Mouse (Mus musculus): ENCODE measurements around the gene Scn4b. TPM values are rescaled to one million over a fixed set of nuclear protein-coding genes. Genes with fewer than 3 reads are reported as not detected.

Gene Scn4b
- total RNA-seq, 2 experiments from 2014 or later = 2.4 to 2.7 TPM

GRCm38 (mm10) chr9:45125211-45125610 is 13.0 kb upstream of the Scn4b start:
- no peak for DNase-seq (ENCODE audit: low spot score in 2 of 2)

DNA sequence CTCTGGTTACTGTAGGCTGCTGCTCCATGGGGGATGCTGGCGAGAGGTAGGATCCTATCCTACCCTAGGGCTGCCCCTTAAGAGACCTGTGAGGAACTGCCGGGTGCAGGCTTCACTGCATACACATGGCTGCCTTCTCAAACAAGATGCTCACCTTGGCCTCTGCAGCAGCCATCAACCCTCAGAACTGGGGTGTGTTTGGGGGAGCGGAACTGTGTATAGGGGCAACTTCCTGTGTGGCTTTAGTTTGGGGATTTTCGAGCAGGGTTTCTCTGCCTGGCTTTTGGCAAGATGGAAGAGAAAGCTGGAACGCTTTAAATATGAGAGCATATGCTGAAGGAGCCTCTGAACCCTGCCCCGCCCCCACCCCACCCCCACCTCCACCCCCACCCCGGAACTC is 11.3 kb upstream of the Scn4b start:
- no peak for DNase-seq (ENCODE audit: low spot score in 2 of 2)

DNA sequence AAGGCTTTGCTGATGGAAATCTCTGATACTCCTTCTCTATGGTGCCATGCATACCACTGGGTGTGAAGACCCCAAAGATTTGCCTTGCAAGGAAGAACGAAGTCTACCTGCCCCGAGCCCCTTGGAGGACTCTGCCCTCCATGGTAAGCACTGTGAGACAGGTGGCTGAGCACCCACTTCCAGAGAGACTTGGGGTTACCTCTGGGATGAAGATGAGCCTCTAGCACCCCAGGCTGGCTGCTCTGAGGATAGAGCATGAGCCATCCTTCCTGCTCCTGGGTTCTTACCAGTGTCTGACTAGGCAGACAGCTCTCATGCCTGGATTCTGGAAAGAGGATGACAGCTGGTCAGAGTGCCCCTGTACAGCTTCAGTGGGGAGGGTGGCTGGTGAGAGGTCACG is 8.1 kb upstream of the Scn4b start:
- no peak for DNase-seq (ENCODE audit: low spot score in 2 of 2)

GRCm38 (mm10) chr9:45133484-45134310 is 4.5 kb upstream of the Scn4b start:
- peak; percentile 39 to 54 for DNase-seq (ENCODE audit: low spot score in 2 of 2)

GRCm38 (mm10) chr9:45136442-45137169 is 1.6 kb upstream of the Scn4b start:
- DNase-seq (ENCODE audit: low spot score in 2 of 2) = no peak

- no peak for DNase-seq (ENCODE audit: low spot score in 2 of 2)
Observed at GRCm38 (mm10) chr9:45139082-45139481, 887 bp downstream of the Scn4b start.

DNA sequence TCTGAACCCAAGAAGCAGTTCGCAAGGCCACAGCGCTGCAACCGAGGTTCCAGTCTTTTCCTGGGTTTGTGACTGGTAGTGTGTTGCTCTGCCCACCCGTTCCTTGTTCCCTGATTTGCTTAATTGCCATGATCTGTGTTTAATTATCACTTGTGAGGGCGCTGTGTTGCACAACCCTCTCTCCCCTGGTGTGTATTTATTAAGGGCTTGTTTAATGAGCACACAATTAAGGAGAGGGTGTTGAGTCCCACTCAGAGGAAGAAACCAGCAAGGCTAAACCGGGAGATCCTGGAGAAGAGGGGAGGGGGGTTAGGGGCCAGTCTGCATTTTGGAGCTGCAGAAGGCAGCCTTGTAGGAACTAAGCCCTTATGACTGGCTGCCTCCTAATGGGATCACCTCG is 2.8 kb downstream of the Scn4b start:
- DNase-seq (ENCODE audit: low spot score in 2 of 2) = no peak

DNA sequence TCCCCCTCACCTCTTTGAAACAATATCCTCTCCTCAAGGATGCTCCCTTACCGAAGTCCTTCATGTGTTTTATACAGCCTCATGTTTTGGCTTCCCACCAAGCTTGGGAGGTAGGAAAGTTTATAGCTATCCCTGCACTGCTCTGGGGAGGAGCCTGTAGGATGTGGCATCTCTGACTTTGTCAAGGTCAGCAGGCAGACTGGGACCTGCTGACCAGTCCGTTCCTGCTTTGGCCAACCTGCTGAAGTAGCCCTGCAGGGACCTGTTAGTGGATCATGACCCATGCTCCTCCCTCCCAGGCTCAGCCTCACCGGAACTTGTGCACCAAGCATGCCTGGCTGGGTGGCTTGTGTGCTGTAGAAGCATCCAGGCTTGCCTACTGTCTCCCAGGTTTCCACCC is 4.5 kb downstream of the Scn4b start:
- no peak for DNase-seq (ENCODE audit: low spot score in 2 of 2)

GRCm38 (mm10) chr9:45145533-45146266 is 7.5 kb downstream of the Scn4b start:
- DNase-seq (ENCODE audit: low spot score in 2 of 2) = peak; percentile 18 to 22

- DNase-seq (ENCODE audit: low spot score in 2 of 2) = peak; percentile 88
Observed at GRCm38 (mm10) chr9:45146267-45146597, 8.0 kb downstream of the Scn4b start.

- DNase-seq (ENCODE audit: low spot score in 2 of 2) = no peak
Observed at GRCm38 (mm10) chr9:45150933-45151332, 12.7 kb downstream of the Scn4b start.

DNA sequence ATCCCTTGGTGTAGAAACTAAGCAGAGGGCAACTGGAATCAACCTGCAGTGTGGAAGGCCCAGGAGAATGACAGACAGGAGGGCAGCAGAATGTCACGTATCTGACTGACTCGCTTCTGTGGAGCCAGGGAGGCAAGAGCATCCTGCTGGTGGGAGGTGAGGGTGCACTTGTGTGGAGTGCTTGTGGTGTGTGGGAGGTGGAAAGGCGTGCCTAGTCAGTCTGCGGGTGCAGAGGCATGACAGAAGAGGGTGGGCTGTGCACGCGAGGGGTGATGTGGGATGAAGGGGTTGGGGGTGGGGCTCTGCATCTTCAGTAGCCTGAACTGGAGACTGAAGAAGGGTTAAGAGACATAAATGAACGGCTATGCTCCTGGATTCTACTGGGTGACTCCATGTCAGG is 15.2 kb downstream of the Scn4b start:
- no peak for DNase-seq (ENCODE audit: low spot score in 2 of 2)

GRCm38 (mm10) chr9:45167903-45168302 is 29.7 kb downstream of the Scn4b start:
- no peak for DNase-seq (ENCODE audit: low spot score in 2 of 2)

GRCm38 (mm10) chr9:45170150-45170549 is 32.0 kb downstream of the Scn4b start:
- DNase-seq (ENCODE audit: low spot score in 2 of 2) = no peak

- no peak for DNase-seq (ENCODE audit: low spot score in 2 of 2)
Observed at GRCm38 (mm10) chr9:45171073-45171610, 32.9 kb downstream of the Scn4b start.

DNA sequence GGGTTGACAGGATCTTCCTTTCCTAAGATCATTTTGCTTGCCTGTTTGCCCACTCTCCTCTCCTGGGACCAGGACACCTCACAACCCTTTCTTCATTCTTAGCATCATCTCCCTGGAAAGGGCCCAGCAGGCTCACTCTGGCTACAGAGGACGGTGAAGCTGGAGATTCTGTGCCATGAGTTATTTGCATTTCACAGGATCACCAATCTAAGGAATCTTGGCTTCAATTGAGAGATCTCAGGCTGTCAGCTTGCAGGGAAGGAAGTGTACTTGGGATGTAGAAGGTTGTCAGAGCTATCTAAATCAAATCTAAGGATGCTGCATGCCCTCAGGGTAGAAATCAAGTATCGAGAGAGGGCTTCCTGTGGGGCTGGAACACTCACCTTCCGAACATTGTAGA is 35.3 kb downstream of the Scn4b start:
- DNase-seq (ENCODE audit: low spot score in 2 of 2) = no peak

DNA sequence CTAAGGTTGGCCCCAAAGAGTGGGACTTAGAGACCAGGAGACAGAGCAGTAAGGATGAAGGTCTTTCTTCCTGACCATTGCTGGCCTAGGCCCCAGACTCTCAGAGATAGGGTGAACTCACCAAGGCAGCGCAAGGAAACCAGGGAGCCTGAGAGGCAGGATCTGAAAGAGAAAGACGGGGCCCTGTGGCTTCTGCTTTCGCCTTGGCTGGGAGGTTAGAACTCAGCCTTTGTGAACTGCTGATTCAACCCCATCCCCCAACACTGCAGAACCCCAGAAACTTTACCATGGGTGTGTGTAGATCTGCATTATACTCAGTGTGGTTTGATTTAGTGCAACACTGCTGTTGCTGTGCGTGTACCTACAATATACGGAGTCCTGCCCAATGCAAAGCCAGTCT is 41.1 kb downstream of the Scn4b start:
- DNase-seq (ENCODE audit: low spot score in 2 of 2) = no peak

GRCm38 (mm10) chr9:45181770-45182169 is 43.6 kb downstream of the Scn4b start, which contains the start of gene BC049352:
TSS of gene BC049352 (plus strand) at chr9:45182007.
- DNase-seq (ENCODE audit: low spot score in 2 of 2) = no peak

GRCm38 (mm10) chr9:45182521-45182920 is 44.3 kb downstream of the Scn4b start:
- DNase-seq (ENCODE audit: low spot score in 2 of 2) = no peak

DNA sequence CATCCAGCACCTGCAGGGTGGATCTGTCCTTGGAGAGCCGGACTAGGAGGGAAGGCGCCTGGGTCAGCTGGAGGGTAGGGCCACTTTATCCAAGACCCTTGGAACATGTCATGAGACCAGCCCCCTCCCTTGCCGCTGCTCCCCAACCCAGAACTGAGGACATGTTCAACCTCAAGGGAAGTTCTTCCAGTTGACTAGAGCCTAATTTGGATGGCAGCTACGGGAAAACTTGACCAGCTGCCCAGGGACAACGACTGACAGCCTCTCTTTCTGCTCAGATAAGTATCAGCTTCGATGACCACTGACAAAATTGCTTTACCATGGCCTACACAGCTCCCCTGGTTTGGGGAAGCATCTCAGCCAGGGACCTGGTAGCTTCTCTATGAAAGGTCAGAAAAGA is 45.1 kb downstream of the Scn4b start:
- no peak for DNase-seq (ENCODE audit: low spot score in 2 of 2)

DNA sequence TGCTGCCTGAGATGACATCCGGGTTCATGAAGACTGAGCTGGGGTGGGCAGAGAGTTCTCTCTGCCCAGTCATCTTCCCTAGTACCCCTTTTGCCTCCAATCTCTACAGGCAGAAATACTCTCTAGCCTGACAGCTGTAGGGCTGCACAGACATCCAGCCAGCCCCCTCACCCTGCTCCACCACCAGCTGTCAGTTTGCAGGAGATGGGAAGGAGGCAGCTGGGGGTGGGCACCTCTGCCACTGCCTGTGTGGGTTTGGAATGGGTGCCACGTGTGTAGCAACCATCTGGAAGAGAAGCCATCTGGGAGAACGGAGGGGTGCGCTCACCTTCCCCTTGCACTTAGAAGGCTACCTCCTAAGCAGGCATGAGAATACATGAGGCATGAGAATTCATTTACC is 47.1 kb downstream of the Scn4b start:
- DNase-seq (ENCODE audit: low spot score in 2 of 2) = peak in 1 of 2 experiments; percentile 11

Measured in layer of hippocampus, postnatal 10 days (tissue).